Mouse (Mus musculus) hindbrain, embryonic 14.5 days (tissue): ENCODE data around the gene Capn12. TPM values are rescaled to one million over a fixed set of nuclear protein-coding genes. Genes with fewer than 3 reads are reported as not detected.
"Not testable (repeated sequence)": the region's sequence is repeated elsewhere in the genome, so short reads cannot be mapped to it uniquely, and the experiment has no call there.

ENCODE experiments used
- ATAC-seq: fragments of 200-750 bp; cut with Nextera tagmentation; 2 replicates; pipeline ENCODE4 v1.8.0; 2017; ENCODE audit warnings: moderate number of reproducible peaks, mild to moderate bottlenecking, moderate TSS enrichment, moderate library complexity; ENCODE audit not compliant: low FRiP score
- DNase-seq: peaks from one replicate; pipeline ENCODE4 v3.0.0-alpha.2; 2015; ENCODE audit warnings: low spot score
- H3K27ac ChIP-seq: fragments of 300-500 bp; sonication (generic); 2 replicates; pipeline ENCODE4 v1.5.1; 2014; ENCODE audit warnings: mild to moderate bottlenecking, moderate library complexity
- H3K27me3 ChIP-seq: fragments of 300-500 bp; sonication (generic); 2 replicates; pipeline ENCODE4 v1.6.1; 2014; ENCODE audit warnings: mild to moderate bottlenecking, low read length, mixed read lengths; ENCODE audit not compliant: control insufficient read depth, insufficient read depth
- H3K36me3 ChIP-seq: fragments of 300-500 bp; sonication (generic); replicated peaks from 2 replicates; pipeline ENCODE4 v1.6.1; 2014; ENCODE audit not compliant: control insufficient read depth, insufficient read depth
- H3K4me1 ChIP-seq: fragments of 300-500 bp; sonication (generic); replicated peaks from 2 replicates; pipeline ENCODE4 v1.6.1; 2014; ENCODE audit warnings: antibody characterized with exemption, low read length, mixed read lengths; ENCODE audit not compliant: control insufficient read depth, insufficient read depth
- H3K4me2 ChIP-seq: fragments of 300-500 bp; sonication (generic); replicated peaks from 2 replicates; pipeline ENCODE4 v1.6.1; 2014; ENCODE audit warnings: mild to moderate bottlenecking, moderate library complexity
- H3K4me3 ChIP-seq: fragments of 300-500 bp; sonication (generic); replicated peaks from 2 replicates; pipeline ENCODE4 v1.5.1; 2014; ENCODE audit warnings: mild to moderate bottlenecking, low read length
- H3K9ac ChIP-seq: fragments of 300-500 bp; sonication (generic); 2 replicates; pipeline ENCODE4 v1.6.1; 2014
- H3K9me3 ChIP-seq: fragments of 300-500 bp; sonication (generic); 2 replicates; pipeline ENCODE4 v1.6.1; 2016; ENCODE audit warnings: low read length; ENCODE audit not compliant: control insufficient read depth
- WGBS: fragments of 180-500 bp; shearing (Covaris S2); extraction: QIAGEN DNeasy Blood & Tissue Kit; methylation state at CpG from one replicate; pipeline ENCODE4 v1.1.7; 2014; 5-methylcytosine and 5-hydroxymethylcytosine counted together
- polyA plus RNA-seq: library from polyadenylated mRNA; unstranded; fragments of >200 nt; fragmentation: Nextera tagmentation; extraction: Ambion mirVana; gene quantifications from 2 replicates; pipeline ENCODE4 v1.2.1, GENCODE M21; 2014

Capn12 gene
- polyA plus RNA-seq, 1 experiment from 2014 or later, result 0.24 TPM

GRCm38 (mm10) chr7:28860898-28861297, 20.3 kb upstream of the Capn12 start:
- no peaks in the 10 kb centered on the region for H3K4me1 ChIP-seq
- H3K27ac ChIP-seq, result no peak overlapping the region
- no peak overlapping the region for H3K4me3 ChIP-seq
- H3K4me2 ChIP-seq, result no peak overlapping the region
- no peak overlapping the region for H3K9ac ChIP-seq
- no peak for DNase-seq
- 90% methylated on average over 6 of the region's 6 CpGs for WGBS
- H3K36me3 ChIP-seq, result no peaks in the 10 kb centered on the region
- H3K27me3 ChIP-seq, result no peaks in the 10 kb centered on the region
- ATAC-seq, result no peak
- H3K9me3 ChIP-seq, result no peaks in the 10 kb centered on the region

GRCm38 (mm10) chr7:28862817-28863499, 18.3 kb upstream of the Capn12 start:
- WGBS, result 83% methylated on average over 15 of the region's 15 CpGs
- Histone ChIP-seq H3K4me2 (no peak overlapping the region), H3K4me1 (no peaks in the 10 kb centered on the region; the same call in 1 of the 2 replicates), H3K36me3 (no peaks in the 10 kb centered on the region), H3K4me3 (no peak overlapping the region), H3K27me3 (no peaks in the 10 kb centered on the region), H3K27ac (no peak overlapping the region), H3K9ac (no peak overlapping the region), H3K9me3 (no peaks in the 10 kb centered on the region)
- no peak for ATAC-seq
- DNase-seq, result no peak

GRCm38 (mm10) chr7:28863540-28863939, 17.7 kb upstream of the Capn12 start, which contains the start of gene Lgals7:
Gene Lgals7, plus strand, starts transcription at chr7:28863853.
- no peak for DNase-seq
- no peaks in the 10 kb centered on the region for H3K27me3 ChIP-seq
- no peaks in the 10 kb centered on the region; the same call in 1 of the 2 replicates for H3K4me1 ChIP-seq
- H3K9me3 ChIP-seq, result no peaks in the 10 kb centered on the region
- 0 out of 2 replicates have a peak, but pooled peaks have one; percentile 11 for ATAC-seq
- H3K27ac ChIP-seq, result no peak within 1 kb of the TSS
- 78% methylated on average over 6 of the region's 6 CpGs for WGBS
- no peak within 1 kb of the TSS for H3K4me2 ChIP-seq
- H3K36me3 ChIP-seq, result no peaks in the 10 kb centered on the region
- H3K9ac ChIP-seq, result no peak within 1 kb of the TSS
- no peak within 1 kb of the TSS for H3K4me3 ChIP-seq

GRCm38 (mm10) chr7:28864288-28864750, 16.9 kb upstream of the Capn12 start:
- no peaks in the 10 kb centered on the region; the same call in 1 of the 2 replicates for H3K4me1 ChIP-seq
- no peaks in the 10 kb centered on the region for H3K27me3 ChIP-seq
- H3K9ac ChIP-seq, result no peak overlapping the region
- H3K4me2 ChIP-seq, result no peak overlapping the region
- 47% methylated on average over 9 of the region's 9 CpGs for WGBS
- H3K36me3 ChIP-seq, result no peaks in the 10 kb centered on the region
- ATAC-seq (no peak), DNase-seq (no peak)
- no peak overlapping the region for H3K4me3 ChIP-seq
- no peaks in the 10 kb centered on the region for H3K9me3 ChIP-seq
- H3K27ac ChIP-seq, result no peak overlapping the region

- no peak overlapping the region for H3K27ac ChIP-seq
- WGBS, result 44% methylated on average over 33 of the region's 33 CpGs
- peak overlapping the region; percentile 16 for H3K4me3 ChIP-seq
These were observed 15.5 kb upstream of the Capn12 start for GRCm38 (mm10) chr7:28865481-28866300.

GRCm38 (mm10) chr7:28866769-28867507, 14.3 kb upstream of the Capn12 start:
- H3K9ac ChIP-seq, result no peak overlapping the region
- H3K4me3 ChIP-seq, result no peak overlapping the region
- no peaks in the 10 kb centered on the region for H3K36me3 ChIP-seq
- no peak for DNase-seq
- WGBS, result 95% methylated on average over 28 of the region's 28 CpGs
- H3K27me3 ChIP-seq, result no peaks in the 10 kb centered on the region
- ATAC-seq, result no peak
- no peak overlapping the region for H3K27ac ChIP-seq
- H3K9me3 ChIP-seq, result no peaks in the 10 kb centered on the region
- H3K4me2 ChIP-seq, result no peak overlapping the region
- no peaks in the 10 kb centered on the region; the same call in 1 of the 2 replicates for H3K4me1 ChIP-seq

More at GRCm38 (mm10) chr7:28865481-28866300, 15.5 kb upstream of the Capn12 start:
- Histone ChIP-seq H3K9me3 (no peaks in the 10 kb centered on the region), H3K27me3 (no peaks in the 10 kb centered on the region), H3K4me1 (no peaks in the 10 kb centered on the region; the same call in 1 of the 2 replicates), H3K36me3 (no peaks in the 10 kb centered on the region), H3K4me2 (peak overlapping the region; percentile 52), H3K9ac (peak overlapping the region; percentile 46)
- ATAC-seq (peak; percentile 51), DNase-seq (peak; percentile 71)

- WGBS, result 27% methylated on average over 23 of the region's 23 CpGs
- not testable (repeated sequence) for H3K4me1 ChIP-seq, H3K36me3 ChIP-seq, H3K4me3 ChIP-seq, H3K27ac ChIP-seq, H3K9ac ChIP-seq, H3K4me2 ChIP-seq, H3K9me3 ChIP-seq, H3K27me3 ChIP-seq, ATAC-seq
- peak; percentile 60 for DNase-seq
These were observed 13.5 kb upstream of the Capn12 start for GRCm38 (mm10) chr7:28867508-28868340.

- ATAC-seq, result no peak
- WGBS, result 92% methylated on average over 24 of the region's 24 CpGs
These were observed 10.1 kb upstream of the Capn12 start for GRCm38 (mm10) chr7:28870901-28871664.

More at GRCm38 (mm10) chr7:28870901-28871664, 10.1 kb upstream of the Capn12 start:
- no peak for DNase-seq
- Histone ChIP-seq H3K4me3 (no peak overlapping the region), H3K4me1 (no peaks in the 10 kb centered on the region; the same call in 1 of the 2 replicates), H3K27me3 (no peaks in the 10 kb centered on the region), H3K36me3 (no peaks in the 10 kb centered on the region), H3K9ac (no peak overlapping the region), H3K27ac (no peak overlapping the region), H3K9me3 (no peaks in the 10 kb centered on the region), H3K4me2 (no peak overlapping the region)
